Mouse (Mus musculus) fat pad, adult 2 months (tissue): Measurements from ENCODE around the gene Acnat1.
"Not testable (repeated sequence)": the region's sequence is repeated elsewhere in the genome, so short reads cannot be mapped to it uniquely, and the experiment has no call there.

Experiments
- DNase-seq: peaks from one replicate; pipeline ENCODE4 v3.0.0-alpha.2; 2011; ENCODE audit warnings: low read depth, low spot score; ENCODE audit errors: extremely low read depth

Acnat1 gene

GRCm38 (mm10) chr4:49467360-49467759 lies 6.4 kb downstream of the Acnat1 start:
- DNase-seq = no peak

- DNase-seq = no peak
These were observed 17.5 kb downstream of the Acnat1 start for GRCm38 (mm10) chr4:49456171-49456570.

GRCm38 (mm10) chr4:49451848-49452551 lies 21.7 kb downstream of the Acnat1 start:
- no peak for DNase-seq

GRCm38 (mm10) chr4:49451133-49451847 lies 22.4 kb downstream of the Acnat1 start:
- not testable (repeated sequence) for DNase-seq

GRCm38 (mm10) chr4:49436968-49437367 lies 36.7 kb downstream of the Acnat1 start:
- DNase-seq = not testable (repeated sequence)

GRCm38 (mm10) chr4:49410151-49410550 lies 63.6 kb downstream of the Acnat1 start:
- DNase-seq = not testable (repeated sequence)

GRCm38 (mm10) chr4:49407957-49408356 lies 65.8 kb downstream of the Acnat1 start, which contains the start of gene Acnat2:
Gene Acnat2 (minus strand): TSS chr4:49408151.
- not testable (repeated sequence) for DNase-seq
